Mouse (Mus musculus) lung, embryonic 14.5 days (tissue): ENCODE measurements around the gene Mrps31. TPM values are rescaled to one million over a fixed set of nuclear protein-coding genes. Genes with fewer than 3 reads are reported as not detected.

ENCODE experiments used
- ATAC-seq: fragments of 200-750 bp; cut with Nextera tagmentation; 2 replicates; pipeline ENCODE4 v1.8.0; 2017; ENCODE audit warnings: mild to moderate bottlenecking, moderate TSS enrichment, moderate library complexity; ENCODE audit not compliant: insufficient read depth
- DNase-seq: peaks from one replicate; pipeline ENCODE4 v3.0.0-alpha.2; 2015
- H3K27ac ChIP-seq: fragments of 300-500 bp; sonication (generic); 2 replicates; pipeline ENCODE4 v1.5.1; 2014; ENCODE audit warnings: low read depth, mild to moderate bottlenecking, moderate library complexity
- H3K27me3 ChIP-seq: fragments of 300-500 bp; sonication (generic); 2 replicates; pipeline ENCODE4 v1.6.1; 2014; ENCODE audit warnings: low read length, control low read depth; ENCODE audit not compliant: insufficient read depth
- H3K36me3 ChIP-seq: fragments of 300-500 bp; sonication (generic); 2 replicates; pipeline ENCODE4 v1.6.1; 2014; ENCODE audit warnings: control low read depth; ENCODE audit not compliant: insufficient read depth
- H3K4me1 ChIP-seq: fragments of 300-500 bp; sonication (generic); 2 replicates; pipeline ENCODE4 v1.6.1; 2014; ENCODE audit warnings: antibody characterized with exemption, control low read depth; ENCODE audit not compliant: insufficient read depth
- H3K4me2 ChIP-seq: fragments of 300-500 bp; sonication (generic); 2 replicates; pipeline ENCODE4 v1.6.1; 2014; ENCODE audit warnings: mild to moderate bottlenecking
- H3K4me3 ChIP-seq: fragments of 300-500 bp; sonication (generic); 2 replicates; pipeline ENCODE4 v1.5.1; 2014; ENCODE audit warnings: low read depth, low read length
- H3K9ac ChIP-seq: fragments of 300-500 bp; sonication (generic); 2 replicates; pipeline ENCODE4 v1.6.1; 2014
- H3K9me3 ChIP-seq: fragments of 300-500 bp; sonication (generic); 2 replicates; pipeline ENCODE4 v1.6.1; 2016; ENCODE audit warnings: low read depth, low read length, control low read depth
- CTCF ChIP-seq: IDR thresholded peaks from 2 replicates; pipeline ENCODE4 v1.5.1; 2016; ENCODE audit warnings: antibody characterized with exemption, low read depth
- WGBS: fragments of 180-500 bp; shearing (Covaris S2); extraction: QIAGEN DNeasy Blood & Tissue Kit; methylation state at CpG from one replicate; pipeline ENCODE4 v1.1.7; 2014; 5-methylcytosine and 5-hydroxymethylcytosine counted together
- polyA plus RNA-seq: library from polyadenylated mRNA; unstranded; fragments of >200 nt; fragmentation: Nextera tagmentation; extraction: Ambion mirVana; gene quantifications from 2 replicates; pipeline ENCODE4 v1.2.1, GENCODE M21; 2014

Mrps31 gene
- polyA plus RNA-seq, 1 experiment from 2014 or later: 36.9 TPM

DNA sequence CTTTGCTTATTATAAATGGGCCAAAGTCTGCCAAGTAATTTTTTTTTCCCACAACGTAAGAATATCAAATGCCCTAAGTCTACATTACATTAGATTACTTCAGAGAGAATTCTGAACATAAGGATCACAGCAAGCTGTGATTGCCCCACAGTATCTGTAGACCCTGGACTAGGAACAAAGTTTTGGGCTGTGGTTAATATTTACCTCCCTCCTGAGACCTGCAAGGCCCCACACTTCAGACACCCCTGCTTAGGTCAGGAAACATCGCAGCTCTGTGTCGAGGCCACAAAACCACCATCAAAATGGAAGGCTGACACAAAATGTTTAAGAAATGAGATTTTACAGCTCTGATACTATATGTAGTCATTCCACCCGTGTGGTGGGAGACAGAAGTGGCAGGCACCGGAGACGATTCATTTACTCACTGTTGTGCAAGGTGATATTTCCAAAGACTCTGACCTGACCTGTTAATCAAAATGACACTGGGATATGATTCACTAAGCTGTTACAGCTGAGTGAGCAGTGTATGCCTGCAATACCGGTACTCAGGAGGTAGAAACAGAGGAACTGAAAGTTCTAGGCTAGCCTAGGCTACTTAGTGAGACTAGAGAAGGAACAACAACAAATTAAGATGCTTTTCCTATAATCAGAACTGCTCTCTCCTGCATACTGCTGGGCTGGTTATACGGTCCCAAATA is 20.2 kb upstream of the Mrps31 start:
- Histone ChIP-seq H3K4me1 (no peaks in the 10 kb centered on the region), H3K36me3 (peaks cover 50% of the 10 kb centered on the region; the same call in 1 of the 2 replicates), H3K4me3 (no peak overlapping the region), H3K9me3 (no peaks in the 10 kb centered on the region), H3K27ac (no peak overlapping the region), H3K27me3 (no peaks in the 10 kb centered on the region), H3K9ac (no peak overlapping the region), H3K4me2 (no peak overlapping the region)
- no peak for TF ChIP-seq CTCF
- WGBS: 81% methylated on average over 8 of the region's 8 CpGs
- DNase-seq (no peak), ATAC-seq (no peak)

DNA sequence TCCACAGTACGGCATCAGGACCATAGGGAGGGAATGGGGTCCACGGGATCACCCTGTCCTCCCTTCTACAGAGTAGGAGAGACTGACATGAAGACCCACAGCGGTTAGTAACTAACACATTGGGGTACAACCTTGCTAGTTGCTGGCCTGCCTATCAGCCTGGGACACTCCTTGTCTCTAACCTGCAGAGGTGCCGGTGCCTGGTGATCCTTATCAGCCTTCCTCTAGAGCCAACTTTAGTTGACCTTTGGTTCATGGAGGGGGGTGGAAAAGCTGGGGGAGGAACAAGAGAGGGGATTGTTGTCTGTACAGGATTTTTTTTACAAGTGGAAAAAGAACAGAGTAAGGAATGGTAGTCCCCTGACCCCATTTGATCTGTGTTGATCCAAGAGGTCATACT is 16.7 kb upstream of the Mrps31 start:
- H3K4me1 ChIP-seq: no peaks in the 10 kb centered on the region
- no peak for TF ChIP-seq CTCF
- ATAC-seq (no peak), DNase-seq (no peak)
- H3K27me3 ChIP-seq: no peaks in the 10 kb centered on the region
- peaks cover 28% of the 10 kb centered on the region; the same call in 1 of the 2 replicates for H3K36me3 ChIP-seq
- H3K27ac ChIP-seq: no peak overlapping the region
- no peak overlapping the region for H3K4me2 ChIP-seq
- no peaks in the 10 kb centered on the region for H3K9me3 ChIP-seq
- no peak overlapping the region for H3K9ac ChIP-seq
- 66% methylated on average over 4 of the region's 4 CpGs for WGBS
- no peak overlapping the region for H3K4me3 ChIP-seq

DNA sequence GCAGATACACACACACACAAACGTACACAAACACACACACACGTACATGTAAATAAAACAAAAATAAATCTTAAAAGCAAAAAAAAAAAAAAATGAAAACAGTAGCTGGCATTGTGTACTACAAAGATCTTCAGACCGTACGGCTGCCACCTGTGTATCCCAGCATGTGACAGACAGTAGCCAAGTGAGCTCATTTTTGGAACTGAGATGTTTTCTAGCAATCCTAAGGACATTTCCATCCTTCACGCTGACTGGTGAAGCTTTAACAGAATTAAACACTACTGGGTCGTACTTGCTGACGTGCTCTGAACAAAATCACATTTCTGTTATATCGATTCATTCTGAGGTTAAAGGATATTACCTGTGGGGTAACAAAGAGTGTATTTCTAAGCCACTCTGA is 15.9 kb upstream of the Mrps31 start:
- H3K36me3 ChIP-seq: peaks cover 24% of the 10 kb centered on the region; the same call in 1 of the 2 replicates
- WGBS: 94% methylated on average over 8 of the region's 8 CpGs
- H3K4me3 ChIP-seq: no peak overlapping the region
- H3K4me1 ChIP-seq: no peaks in the 10 kb centered on the region
- H3K9me3 ChIP-seq: no peaks in the 10 kb centered on the region
- no peak for TF ChIP-seq CTCF
- no peak for DNase-seq
- no peak overlapping the region for H3K9ac ChIP-seq
- H3K27me3 ChIP-seq: no peaks in the 10 kb centered on the region
- H3K27ac ChIP-seq: no peak overlapping the region
- H3K4me2 ChIP-seq: no peak overlapping the region
- no peak for ATAC-seq

DNA sequence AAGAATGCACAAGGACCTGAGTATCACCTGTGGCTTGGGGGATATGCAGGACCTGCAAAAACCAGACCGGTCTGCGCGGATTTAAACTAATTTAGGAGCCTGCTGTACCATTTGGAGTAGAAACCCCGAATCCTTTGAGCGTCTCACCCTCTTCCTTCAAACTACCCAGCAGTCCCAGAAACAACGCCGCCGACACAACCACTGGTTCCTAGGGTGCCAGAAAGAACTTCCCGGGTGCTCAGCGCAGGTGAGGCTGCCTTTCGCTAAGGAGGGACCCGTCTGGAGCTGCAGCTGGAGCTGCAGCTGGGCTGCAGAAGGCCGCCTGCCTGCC is 13.4 kb upstream of the Mrps31 start:
- Histone ChIP-seq H3K9ac (peak overlapping the region; percentile 84), H3K27me3 (no peaks in the 10 kb centered on the region), H3K27ac (peak overlapping the region; percentile 80), H3K4me3 (peak overlapping the region; percentile 76), H3K4me1 (no peaks in the 10 kb centered on the region), H3K9me3 (no peaks in the 10 kb centered on the region), H3K4me2 (peak overlapping the region; percentile 82), H3K36me3 (peaks cover 11% of the 10 kb centered on the region; the same call in 1 of the 2 replicates)
- DNase-seq (no peak), ATAC-seq (peak; percentile 3; the same call in 1 of the 2 replicates)
- no peak for TF ChIP-seq CTCF
- WGBS: under 1% methylated on average over 13 of the region's 13 CpGs

DNA sequence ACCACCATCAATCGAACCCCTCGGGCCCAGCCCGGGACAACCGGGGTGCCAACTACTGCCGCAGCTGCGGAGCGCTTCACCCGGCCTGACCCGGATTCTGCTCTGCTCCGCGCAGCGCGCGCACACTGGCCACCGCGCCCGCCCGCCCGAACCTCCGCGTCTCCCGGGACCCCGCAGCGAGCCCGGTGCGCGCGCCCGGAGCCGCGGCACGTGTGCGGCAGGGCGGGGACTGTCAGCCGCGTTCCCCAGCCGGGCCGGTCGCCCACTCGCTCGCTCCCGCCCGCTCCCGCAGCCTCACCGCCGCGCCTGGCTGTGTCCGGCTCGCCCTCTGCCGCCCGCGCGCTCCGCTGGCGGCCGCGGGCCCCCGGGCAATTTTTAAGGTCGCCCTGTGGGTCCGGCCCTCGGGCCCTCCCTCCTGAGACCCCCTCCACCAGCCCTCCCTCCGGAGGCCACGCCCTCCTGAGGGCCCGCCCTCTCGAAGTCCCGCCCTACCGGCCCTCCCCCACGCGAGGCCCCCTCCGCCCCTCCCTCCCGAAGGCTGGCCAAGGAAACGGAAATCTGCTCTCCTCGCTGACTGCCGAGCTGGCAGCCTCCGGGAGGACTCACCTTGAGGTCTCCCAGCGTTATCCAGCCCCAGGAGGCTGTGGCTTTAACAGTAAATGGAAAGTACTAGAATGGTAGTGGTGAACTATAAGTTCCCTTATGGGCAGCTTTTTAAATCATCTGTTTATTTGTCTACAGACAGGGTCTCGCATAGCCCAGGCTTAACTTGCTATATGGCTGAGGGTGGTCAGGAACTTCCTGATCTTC is 12.8 kb upstream of the Mrps31 start, which contains the start of gene Slc25a15:
Slc25a15 (minus strand) TSS at position 456 of the 810 bp plus-strand sequence.
- ATAC-seq (peak; percentile 91), DNase-seq (peak; percentile 93)
- Histone ChIP-seq H3K36me3 (peaks cover 11% of the 10 kb centered on the region; the same call in 1 of the 2 replicates), H3K27ac (peak within 1 kb of the TSS; percentile 80), H3K4me1 (no peaks in the 10 kb centered on the region), H3K4me3 (peak within 1 kb of the TSS; percentile 76), H3K4me2 (peak within 1 kb of the TSS; percentile 82), H3K27me3 (no peaks in the 10 kb centered on the region), H3K9me3 (no peaks in the 10 kb centered on the region), H3K9ac (peak within 1 kb of the TSS; percentile 84)
- TF ChIP-seq CTCF: no peak
- under 1% methylated on average over 59 of the region's 77 CpGs for WGBS

DNA sequence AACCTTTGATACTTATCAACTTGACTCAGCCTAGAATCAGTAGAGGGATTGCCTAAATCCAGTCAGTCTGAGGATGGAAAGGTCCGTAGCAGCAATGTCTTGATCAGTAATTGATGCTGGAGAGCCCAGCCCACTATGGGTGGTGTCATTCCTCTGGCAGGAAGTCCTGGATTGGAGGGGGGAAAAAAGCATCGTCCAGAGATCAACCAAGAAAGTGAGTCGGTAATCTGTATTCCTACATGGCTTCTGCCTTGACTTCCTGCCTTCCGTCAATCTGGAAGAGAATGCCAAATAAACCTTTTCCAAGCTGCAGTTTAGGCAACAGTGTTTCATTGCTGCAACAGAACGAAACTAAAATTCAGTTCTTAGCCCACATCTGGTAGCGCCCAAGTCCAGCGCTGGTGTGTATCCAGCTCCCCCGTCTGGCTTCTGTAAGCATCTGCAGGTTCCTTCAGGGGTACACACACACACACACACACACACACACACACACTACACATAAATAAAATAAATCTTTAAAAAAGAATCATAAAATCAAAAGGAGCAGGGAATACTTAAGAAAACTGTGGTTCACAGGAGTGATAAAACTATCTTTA is 11.8 kb upstream of the Mrps31 start:
- DNase-seq: no peak
- Histone ChIP-seq H3K4me1 (no peaks in the 10 kb centered on the region), H3K9me3 (no peaks in the 10 kb centered on the region), H3K4me2 (peak overlapping the region; percentile 82), H3K27me3 (no peaks in the 10 kb centered on the region), H3K27ac (no peak overlapping the region; the same call in 1 of the 2 replicates), H3K9ac (peak overlapping the region; percentile 84; the same call in 1 of the 2 replicates), H3K4me3 (peak overlapping the region; percentile 76), H3K36me3 (peaks cover 8% of the 10 kb centered on the region; the same call in 1 of the 2 replicates)
- no peak for TF ChIP-seq CTCF
- ATAC-seq: no peak
- 75% methylated on average over 8 of the region's 8 CpGs for WGBS

DNA sequence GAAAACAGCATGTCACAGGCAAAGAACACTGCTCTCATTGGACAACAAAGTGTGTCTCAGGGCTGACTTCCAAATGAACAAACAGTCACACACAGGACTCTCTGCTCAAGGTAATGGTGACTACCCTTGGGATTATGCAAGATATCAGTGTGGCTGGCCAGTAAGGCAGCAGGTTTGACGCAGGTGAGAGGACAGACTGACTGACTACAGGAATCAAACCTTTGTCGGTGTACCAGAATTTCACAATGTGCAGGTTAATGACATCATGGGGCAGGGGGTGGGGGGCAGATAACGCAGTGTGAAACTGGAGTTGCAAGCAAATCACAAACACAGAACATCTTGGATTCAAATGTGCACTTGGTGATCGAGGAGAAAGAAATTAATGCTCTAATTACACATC is 10.6 kb upstream of the Mrps31 start:
- Histone ChIP-seq H3K27ac (no peak overlapping the region), H3K36me3 (no peaks in the 10 kb centered on the region), H3K4me3 (no peak overlapping the region), H3K27me3 (no peaks in the 10 kb centered on the region), H3K4me2 (no peak overlapping the region), H3K4me1 (no peaks in the 10 kb centered on the region), H3K9ac (no peak overlapping the region), H3K9me3 (no peaks in the 10 kb centered on the region)
- ATAC-seq: no peak
- no peak for DNase-seq
- TF ChIP-seq CTCF: no peak
- 83% methylated on average over 4 of the region's 4 CpGs for WGBS
